In genomic region chr8:119461356-119461755, GRCm38 (mm10) we compare ENCODE assay signal across 27 mouse cellular contexts. TPM values are rescaled to one million over a fixed set of nuclear protein-coding genes. Genes with fewer than 3 reads are reported as not detected.
DNase-seq lines count a peak whose midpoint lies in the region; ATAC-seq and TF ChIP-seq lines count a peak whose summit lies in the region.
"Had no signal": no experiment of that assay in that cellular context is flagged by ENCODE, and none has a peak within 500 bp of the region (broad histone marks: within the 10 kb centered on the region; RNA-seq: fewer than 3 reads in every experiment).

No protein-coding gene starts in this region.

- TF ChIP-seq CTCF in brain, embryonic 14.5 days (IDR thresholded peaks at IDR 0.05; ENCODE audit: borderline replicate concordance, extremely low read depth, insufficient read depth, insufficient read length): no peak

- no peak for ATAC-seq in midbrain, embryonic 14.5 days (ENCODE audit: low FRiP score, low TSS enrichment)
- no peak for ATAC-seq in midbrain, embryonic 11.5 days (ENCODE audit: low FRiP score)
- ATAC-seq in hindbrain, embryonic 14.5 days (ENCODE audit: low FRiP score): peak; percentile 52; the same call in 1 of the 2 replicates
- ATAC-seq: inflammation-experienced regulatory T-cells, adult 6 months; lung, postnatal 0 days; midbrain, embryonic 15.5 days had no signal

- no peak overlapping the region for H3K9ac ChIP-seq in midbrain, embryonic 14.5 days (replicated peaks; ENCODE audit: low read length)
- H3K9ac ChIP-seq in midbrain, embryonic 11.5 days (ENCODE audit: low read length): no peak overlapping the region
- no peak overlapping the region for H3K9ac ChIP-seq in hindbrain, embryonic 14.5 days
- H3K9ac ChIP-seq: embryonic facial prominence, embryonic 15.5 days; limb, embryonic 12.5 days; liver, embryonic 13.5 days; midbrain, embryonic 15.5 days; stomach, embryonic 15.5 days had no signal

- WGBS in midbrain, embryonic 14.5 days: 55% methylated on average over 9 of the region's 9 CpGs
- WGBS in midbrain, embryonic 11.5 days: 76% methylated on average over 9 of the region's 9 CpGs
- 37% methylated on average over 9 of the region's 9 CpGs for WGBS in hindbrain, embryonic 14.5 days

- H3K27me3 ChIP-seq in midbrain, embryonic 14.5 days (ENCODE audit: control insufficient read depth, insufficient read depth, low read length): 0 out of 2 replicates have a peak, but pooled peaks cover 7% of the 10 kb centered on the region
- H3K27me3 ChIP-seq in midbrain, embryonic 11.5 days (ENCODE audit: control insufficient read depth, insufficient read depth, low read length): peaks cover 2% of the 10 kb centered on the region
- H3K27me3 ChIP-seq in hindbrain, embryonic 14.5 days (ENCODE audit: control insufficient read depth, insufficient read depth, low read length): no peaks in the 10 kb centered on the region

- no peak overlapping the region for H3K4me2 ChIP-seq in midbrain, embryonic 14.5 days (ENCODE audit: low read length)
- H3K4me2 ChIP-seq in midbrain, embryonic 11.5 days: no peak overlapping the region
- no peak overlapping the region for H3K4me2 ChIP-seq in hindbrain, embryonic 14.5 days (replicated peaks)
- H3K4me2 ChIP-seq: embryonic facial prominence, embryonic 15.5 days; limb, embryonic 12.5 days; liver, embryonic 13.5 days; midbrain, embryonic 15.5 days; stomach, embryonic 15.5 days had no signal

- no peak for TF ChIP-seq POLR2A in brain, embryonic 14.5 days (IDR thresholded peaks at IDR 0.05; ENCODE audit: borderline replicate concordance, extremely low read depth, insufficient read depth, insufficient read length, poor library complexity, severe bottlenecking)

- no peak overlapping the region for H3K27ac ChIP-seq in midbrain, embryonic 14.5 days (replicated peaks; ENCODE audit: low read depth, low read length)
- H3K27ac ChIP-seq in midbrain, embryonic 11.5 days (ENCODE audit: low read depth, low read length): no peak overlapping the region
- H3K27ac ChIP-seq in hindbrain, embryonic 14.5 days: peak overlapping the region; percentile 27
- H3K27ac ChIP-seq: embryonic facial prominence, embryonic 15.5 days; gastrocnemius, adult 2 months; heart, adult 2 months; limb, embryonic 12.5 days; liver, embryonic 13.5 days; midbrain, embryonic 15.5 days; stomach, embryonic 15.5 days had no signal

- H3K36me3 ChIP-seq in midbrain, embryonic 14.5 days (ENCODE audit: control insufficient read depth, insufficient read depth, low read length): no peaks in the 10 kb centered on the region
- no peaks in the 10 kb centered on the region for H3K36me3 ChIP-seq in midbrain, embryonic 11.5 days (ENCODE audit: control insufficient read depth, insufficient read depth, low read length)
- H3K36me3 ChIP-seq in hindbrain, embryonic 14.5 days (replicated peaks; ENCODE audit: control insufficient read depth, insufficient read depth): no peaks in the 10 kb centered on the region
- H3K36me3 ChIP-seq: embryonic facial prominence, embryonic 15.5 days; limb, embryonic 12.5 days; liver, embryonic 13.5 days; midbrain, embryonic 15.5 days; stomach, embryonic 15.5 days had no signal

- no peak overlapping the region for H3K4me3 ChIP-seq in midbrain, embryonic 14.5 days (replicated peaks; ENCODE audit: low read depth, low read length)
- H3K4me3 ChIP-seq in midbrain, embryonic 11.5 days (ENCODE audit: low read depth, low read length): no peak overlapping the region
- H3K4me3 ChIP-seq in hindbrain, embryonic 14.5 days (replicated peaks; ENCODE audit: low read length): no peak overlapping the region
- H3K4me3 ChIP-seq: embryonic facial prominence, embryonic 15.5 days; gastrocnemius, adult 2 months; heart, adult 2 months; limb, embryonic 12.5 days; liver, embryonic 13.5 days; midbrain, embryonic 15.5 days; stomach, embryonic 15.5 days had no signal

- peak; percentile 60 for DNase-seq in adrenal gland, postnatal 14 days
- no peak for DNase-seq in adrenal gland, postnatal 4 days (ENCODE audit: low spot score in 2 of 2)
- peak; percentile 63 for DNase-seq in midbrain, embryonic 14.5 days
- DNase-seq in midbrain, embryonic 11.5 days (ENCODE audit: low spot score, missing footprints): no peak
- DNase-seq in brain, embryonic 14.5 days (ENCODE audit: low read depth): peak; percentile 92
- DNase-seq in hindbrain, embryonic 14.5 days (ENCODE audit: low spot score): peak; percentile 78
- DNase-seq in heart, postnatal 36 days: no peak
- DNase-seq in kidney, postnatal 25 days: no peak
- DNase-seq: adrenal gland, adult 8-10 months; cerebellum, adult 9-11 months; embryo, embryonic 11 days; gastrocnemius, adult 2 months; heart, adult 2 months; kidney, adult 9 months; liver, embryonic 13.5 days; spleen, adult 18-20 months; thymus, adult 2 months had no signal

- H3K4me1 ChIP-seq in midbrain, embryonic 14.5 days (ENCODE audit: control insufficient read depth, insufficient read depth, low read length): peaks cover 35% of the 10 kb centered on the region
- H3K4me1 ChIP-seq in midbrain, embryonic 11.5 days (ENCODE audit: control insufficient read depth, insufficient read depth, low read length): peaks cover 27% of the 10 kb centered on the region
- peaks cover 41% of the 10 kb centered on the region for H3K4me1 ChIP-seq in hindbrain, embryonic 14.5 days (replicated peaks; ENCODE audit: control insufficient read depth, insufficient read depth, low read length)

- H3K9me3 ChIP-seq in midbrain, embryonic 14.5 days (ENCODE audit: control insufficient read depth, low read length): no peaks in the 10 kb centered on the region
- H3K9me3 ChIP-seq in midbrain, embryonic 11.5 days (ENCODE audit: control insufficient read depth, low read length): no peaks in the 10 kb centered on the region
- H3K9me3 ChIP-seq in hindbrain, embryonic 14.5 days (ENCODE audit: control insufficient read depth, low read length): no peaks in the 10 kb centered on the region
- H3K9me3 ChIP-seq: embryonic facial prominence, embryonic 15.5 days; limb, embryonic 12.5 days; liver, embryonic 13.5 days; midbrain, embryonic 15.5 days; stomach, embryonic 15.5 days had no signal

- intact Hi-C loops in heart, postnatal 36 days (cut with DNase I): no loop called here

RNA-seq across cellular contexts. Expression of gene Necab2, which starts 14.8 kb away (rescaled TPM):
- 10.4 and 10.6 TPM in 2 replicates for total RNA-seq in adrenal gland, postnatal 14 days (2021)
- 10 to 100 TPM; 19.4 to 20.8 TPM for total RNA-seq in adrenal gland, postnatal 4 days (2021)
- 45.7 and 56.4 TPM in 2 replicates for polyA plus RNA-seq in midbrain, embryonic 14.5 days (2014; fragmentation: Nextera tagmentation; extraction: Ambion mirVana)
- 18.9 and 20.3 TPM in 2 replicates for polyA plus RNA-seq in midbrain, embryonic 11.5 days (2014; fragmentation: Nextera tagmentation; extraction: Ambion mirVana)
- 32.6 and 43.5 TPM in 2 replicates for polyA plus RNA-seq in brain, embryonic 14.5 days (2012; rRNA removed)
- 44.4 and 50.1 TPM in 2 replicates for polyA plus RNA-seq in hindbrain, embryonic 14.5 days (2014; fragmentation: Nextera tagmentation; extraction: Ambion mirVana)
- total RNA-seq in heart, postnatal 36 days (2021): not detected
- total RNA-seq: gastrocnemius, adult 2 months; heart, adult 2 months; megakaryocyte progenitor cell, adult 5-6 weeks; MEL had no signal
- polyA plus RNA-seq: heart, adult 2 months; heart, postnatal 0 days; inflammation-experienced regulatory T-cells, adult 6 months had no signal

RNA-seq across cellular contexts. Expression of gene Osgin1, which starts 27.4 kb away (rescaled TPM):
- 52.9 and 69.1 TPM in 2 replicates for total RNA-seq in adrenal gland, postnatal 14 days (2021)
- total RNA-seq in adrenal gland, postnatal 4 days (2021): 10 to 100 TPM; 46.6 to 90.7 TPM
- 0.26 TPM in 1 of 2 replicates, not detected in the other for polyA plus RNA-seq in midbrain, embryonic 14.5 days (2014; fragmentation: Nextera tagmentation; extraction: Ambion mirVana)
- 0.21 and 0.26 TPM in 2 replicates for polyA plus RNA-seq in midbrain, embryonic 11.5 days (2014; fragmentation: Nextera tagmentation; extraction: Ambion mirVana)
- polyA plus RNA-seq in brain, embryonic 14.5 days (2012; rRNA removed): 0.41 and 0.69 TPM in 2 replicates
- polyA plus RNA-seq in hindbrain, embryonic 14.5 days (2014; fragmentation: Nextera tagmentation; extraction: Ambion mirVana): 0.35 and 0.40 TPM in 2 replicates
- total RNA-seq in heart, postnatal 36 days (2021): 1 to 10 TPM; 4.6 to 7.4 TPM

RNA-seq across cellular contexts. Expression of gene Slc38a8, which starts 40.1 kb away (rescaled TPM):
- 0.34 TPM in 1 of 2 replicates, not detected in the other for total RNA-seq in adrenal gland, postnatal 14 days (2021)
- total RNA-seq in adrenal gland, postnatal 4 days (2021): under 1 TPM in 1 of 2 experiments, not detected in 1; 0.39 TPM
- not detected in 2 replicates for polyA plus RNA-seq in midbrain, embryonic 14.5 days (2014; fragmentation: Nextera tagmentation; extraction: Ambion mirVana)
- not detected in 2 replicates for polyA plus RNA-seq in midbrain, embryonic 11.5 days (2014; fragmentation: Nextera tagmentation; extraction: Ambion mirVana)
- 0.16 and 0.19 TPM in 2 replicates for polyA plus RNA-seq in brain, embryonic 14.5 days (2012; rRNA removed)
- polyA plus RNA-seq in hindbrain, embryonic 14.5 days (2014; fragmentation: Nextera tagmentation; extraction: Ambion mirVana): not detected in 2 replicates
- not detected for total RNA-seq in heart, postnatal 36 days (2021)
- total RNA-seq: gastrocnemius, adult 2 months; heart, adult 2 months; megakaryocyte progenitor cell, adult 5-6 weeks; MEL had no signal
- polyA plus RNA-seq: heart, adult 2 months; heart, postnatal 0 days; inflammation-experienced regulatory T-cells, adult 6 months; liver, embryonic 13.5 days; lung, postnatal 0 days; midbrain, embryonic 15.5 days; neural tube, embryonic 11.5 days; stomach, embryonic 15.5 days had no signal

Comparison
In these comparisons a context has a peak if more than half of its experiments do, and no peak if none do; other contexts are left out.
1. DNase-seq: peak in adrenal gland, postnatal 14 days (single experiment), midbrain, embryonic 14.5 days (single experiment), brain, embryonic 14.5 days (single experiment) and hindbrain, embryonic 14.5 days (single experiment); none in adrenal gland, postnatal 4 days (0 of 2), midbrain, embryonic 11.5 days (single experiment), heart, postnatal 36 days (0 of 2) and kidney, postnatal 25 days (0 of 2).